Mouse (Mus musculus): ENCODE results near the gene Zfp346. TPM values are rescaled to one million over a fixed set of nuclear protein-coding genes. Genes with fewer than 3 reads are reported as not detected.

Gene Zfp346
- 6.8 and 6.9 TPM in 2 replicates for polyA plus RNA-seq (2012; rRNA removed)

GRCm38 (mm10) chr13:55105045-55105952 lies at the start of gene Zfp346:
Zfp346 (plus strand) TSS chr13:55105311.

GRCm38 (mm10) chr13:55099726-55100478 lies 5.2 kb upstream of the Zfp346 start, which contains the start of gene Uimc1:
Uimc1 (minus strand) TSS chr13:55100300.

GRCm38 (mm10) chr13:55133448-55133847 lies 28.3 kb downstream of the Zfp346 start, which contains the start of gene Gm17617:
Gm17617 (minus strand) TSS chr13:55133548.

GRCm38 (mm10) chr13:55152621-55153415 lies 47.7 kb downstream of the Zfp346 start, which contains the start of gene Fgfr4:
Fgfr4 (plus strand) TSS chr13:55152640.

Other genes starting within 250 kb of the Zfp346 start
- 0.44 and 0.52 TPM in 2 replicates for gene Unc5a, start 155.9 kb upstream of the Zfp346 start, polyA plus RNA-seq (2012; rRNA removed)
- 8.9 and 9.1 TPM in 2 replicates for gene Hk3, start 83.9 kb upstream of the Zfp346 start, polyA plus RNA-seq (2012; rRNA removed)
- 9.8 and 11.8 TPM in 2 replicates for gene Uimc1, start 5.0 kb upstream of the Zfp346 start, polyA plus RNA-seq (2012; rRNA removed)
- not detected in 2 replicates for gene Gm17617, start 28.2 kb downstream of the Zfp346 start, polyA plus RNA-seq (2012; rRNA removed)
- gene Fgfr4, start 47.3 kb downstream of the Zfp346 start, polyA plus RNA-seq (2012; rRNA removed): 4.9 and 5.9 TPM in 2 replicates
- 7.6 and 8.3 TPM in 2 replicates for gene Nsd1, start 104.5 kb downstream of the Zfp346 start, polyA plus RNA-seq (2012; rRNA removed)
- 147 and 149 TPM in 2 replicates for gene Prelid1, start 215.2 kb downstream of the Zfp346 start, polyA plus RNA-seq (2012; rRNA removed)
- 53.1 and 64.8 TPM in 2 replicates for gene Rab24, start 216.6 kb downstream of the Zfp346 start, polyA plus RNA-seq (2012; rRNA removed)
- gene Mxd3, start 224.5 kb downstream of the Zfp346 start, polyA plus RNA-seq (2012; rRNA removed): 14.6 and 15.5 TPM in 2 replicates

Data from liver, embryonic 18 days (tissue).